Mouse (Mus musculus) liver, embryonic 14.5 days (tissue): ENCODE measurements around the gene Shc2.

Experiments
- CTCF ChIP-seq: IDR thresholded peaks from 2 replicates; pipeline ENCODE4 v1.5.1; 2016; ENCODE audit warnings: antibody characterized with exemption, low read depth, control low read depth
- EP300 ChIP-seq: IDR thresholded peaks from 2 replicates; pipeline ENCODE4 v1.6.1; 2016; ENCODE audit warnings: antibody characterized with exemption, low read depth

- no peak for TF ChIP-seq EP300
- no peak for TF ChIP-seq CTCF
These were observed 60.3 kb downstream of the Shc2 start for GRCm38 (mm10) chr10:79577376-79577775.
